Mouse (Mus musculus) midbrain, postnatal 0 days (tissue): ENCODE results near the gene Olfr1411. TPM values are rescaled to one million over a fixed set of nuclear protein-coding genes. Genes with fewer than 3 reads are reported as not detected.

Experiments
- ATAC-seq: fragments of 200-750 bp; cut with Nextera tagmentation; 2 replicates; pipeline ENCODE4 v1.8.0; 2017; ENCODE audit warnings: moderate number of reproducible peaks, mild to moderate bottlenecking, moderate TSS enrichment, moderate library complexity; ENCODE audit not compliant: low FRiP score
- DNase-seq: peaks from one replicate; pipeline ENCODE4 v3.0.0-alpha.2; 2015; ENCODE audit warnings: low spot score
- H3K27ac ChIP-seq: fragments of 300-500 bp; sonication (generic); 2 replicates; pipeline ENCODE4 v1.5.1; 2014; ENCODE audit warnings: low read depth, mild to moderate bottlenecking, low read length, mixed read lengths
- H3K27me3 ChIP-seq: fragments of 300-500 bp; sonication (generic); 2 replicates; pipeline ENCODE4 v1.6.1; 2014; ENCODE audit warnings: low read length, control low read depth, mixed read lengths; ENCODE audit not compliant: insufficient read depth
- H3K36me3 ChIP-seq: fragments of 300-500 bp; sonication (generic); 2 replicates; pipeline ENCODE4 v1.6.1; 2014; ENCODE audit warnings: low read length, control low read depth, mixed read lengths; ENCODE audit not compliant: insufficient read depth
- H3K4me1 ChIP-seq: fragments of 300-500 bp; sonication (generic); 2 replicates; pipeline ENCODE4 v1.6.1; 2014; ENCODE audit warnings: mild to moderate bottlenecking, control low read depth, antibody characterized with exemption, low read length, mixed read lengths; ENCODE audit not compliant: insufficient read depth
- H3K4me2 ChIP-seq: fragments of 300-500 bp; sonication (generic); 2 replicates; pipeline ENCODE4 v1.6.1; 2014; ENCODE audit warnings: low read depth, mild to moderate bottlenecking, low read length, mixed read lengths; ENCODE audit not compliant: poor library complexity, severe bottlenecking
- H3K4me3 ChIP-seq: fragments of 300-500 bp; sonication (generic); 2 replicates; pipeline ENCODE4 v1.5.1; 2014; ENCODE audit warnings: low read depth, mild to moderate bottlenecking, low read length, moderate library complexity
- H3K9ac ChIP-seq: fragments of 300-500 bp; sonication (generic); replicated peaks from 2 replicates; pipeline ENCODE4 v1.6.1; 2014; ENCODE audit warnings: mild to moderate bottlenecking, low read length, moderate library complexity, mixed read lengths; ENCODE audit not compliant: poor library complexity, severe bottlenecking
- H3K9me3 ChIP-seq: fragments of 300-500 bp; sonication (generic); 2 replicates; pipeline ENCODE4 v1.6.1; 2016; ENCODE audit warnings: low read length, control low read depth
- CTCF ChIP-seq: IDR thresholded peaks from 2 replicates; pipeline ENCODE4 v1.5.1; 2016; ENCODE audit warnings: antibody characterized with exemption, mild to moderate bottlenecking
- WGBS: fragments of 180-500 bp; shearing (Covaris S2); extraction: QIAGEN DNeasy Blood & Tissue Kit; methylation state at CpG from one replicate; pipeline ENCODE4 v1.1.7; 2014; 5-methylcytosine and 5-hydroxymethylcytosine counted together
- polyA plus RNA-seq: library from polyadenylated mRNA; unstranded; fragments of >200 nt; fragmentation: Nextera tagmentation; extraction: Ambion mirVana; gene quantifications from 2 replicates; pipeline ENCODE4 v1.2.1, GENCODE M21; 2015
- total RNA-seq: library from RNA; depleted of rRNA; stranded (reverse); fragments of >200 nt; gene quantifications from 2 replicates; pipeline ENCODE4 v1.2.3, GENCODE M21; 2014; rRNA removed

Olfr1411 gene
- not detected in 2 replicates for total RNA-seq
- polyA plus RNA-seq: not detected in 2 replicates

DNA sequence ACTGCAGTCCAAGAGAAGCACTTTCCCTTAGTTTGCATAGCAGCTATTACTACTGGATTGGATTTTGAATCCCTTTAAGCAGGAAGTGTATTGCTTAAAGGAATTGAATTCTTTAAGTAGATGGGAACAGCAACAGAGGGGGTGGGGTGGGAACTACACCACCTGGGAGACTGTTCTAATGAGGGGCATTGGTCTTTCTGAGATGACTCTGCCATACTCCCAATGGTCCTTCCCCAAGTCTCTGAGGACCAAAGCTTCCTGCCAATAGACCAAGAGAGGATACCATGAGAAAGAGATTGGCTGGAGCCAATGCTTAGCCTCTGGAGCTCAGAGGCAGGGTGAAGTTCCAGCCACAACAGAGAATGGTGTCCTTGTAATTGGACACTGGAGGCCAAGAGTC is at the start of gene Olfr1411:
Olfr1411 (plus strand) TSS at position 301 of the 400 bp plus-strand sequence.
- Histone ChIP-seq H3K4me3 (no peak within 1 kb of the TSS), H3K4me1 (no peaks in the 10 kb centered on the region), H3K9me3 (no peaks in the 10 kb centered on the region), H3K27ac (no peak within 1 kb of the TSS), H3K36me3 (no peaks in the 10 kb centered on the region), H3K9ac (no peak within 1 kb of the TSS), H3K4me2 (no peak within 1 kb of the TSS), H3K27me3 (no peaks in the 10 kb centered on the region)
- ATAC-seq (no peak), DNase-seq (no peak)
- no peak for TF ChIP-seq CTCF

DNA sequence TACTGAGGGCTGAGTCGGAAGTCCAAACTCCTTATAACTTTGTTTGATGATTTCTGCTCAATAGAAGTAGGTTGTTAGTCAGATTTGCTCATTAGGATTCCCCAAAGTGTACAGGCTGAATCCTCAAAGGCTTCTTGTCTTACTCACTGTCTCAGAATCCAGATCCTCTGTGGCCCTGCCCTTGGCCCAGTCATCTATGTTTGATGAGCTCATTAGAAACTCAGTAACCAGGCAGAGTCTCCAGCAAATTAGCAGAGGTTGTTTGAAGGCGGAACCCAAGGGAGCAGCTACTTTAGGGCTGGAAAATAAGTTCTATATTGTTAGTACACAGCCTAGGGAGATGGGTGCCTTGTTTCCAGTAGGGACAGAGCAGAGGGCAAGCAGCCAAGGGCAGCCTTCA is 48.3 kb upstream of the Olfr1411 start:
- no peak for TF ChIP-seq CTCF
- H3K4me2 ChIP-seq: no peak overlapping the region
- no peak overlapping the region for H3K27ac ChIP-seq
- H3K4me1 ChIP-seq: no peaks in the 10 kb centered on the region
- H3K9me3 ChIP-seq: no peaks in the 10 kb centered on the region
- DNase-seq (no peak), ATAC-seq (no peak)
- H3K27me3 ChIP-seq: no peaks in the 10 kb centered on the region
- no peaks in the 10 kb centered on the region for H3K36me3 ChIP-seq
- WGBS: 76% methylated on average over 2 of the region's 2 CpGs
- H3K4me3 ChIP-seq: no peak overlapping the region
- H3K9ac ChIP-seq: no peak overlapping the region

DNA sequence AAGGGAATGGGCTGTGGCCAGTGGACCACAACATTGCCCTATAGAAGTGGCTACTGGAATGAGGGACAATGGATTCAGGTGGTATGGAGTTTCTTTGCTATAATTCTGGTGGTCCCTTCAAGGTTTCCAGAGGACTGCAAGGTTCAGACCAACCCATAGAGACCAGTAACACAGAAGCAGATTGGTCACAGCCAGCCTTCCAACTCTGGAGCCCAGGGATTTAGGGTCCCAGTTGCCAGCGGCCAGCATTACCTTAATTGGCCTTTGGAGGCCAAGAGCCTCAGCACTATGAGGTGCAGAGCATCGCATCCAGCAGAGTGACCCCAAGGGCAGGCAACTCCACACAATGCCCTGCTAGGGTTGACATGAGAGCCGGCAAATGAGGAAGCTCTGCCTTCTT is 23.2 kb upstream of the Olfr1411 start, which contains the start of gene Olfr1413:
Olfr1413 (plus strand) TSS at position 301 of the 400 bp plus-strand sequence.
- H3K4me1 ChIP-seq: no peaks in the 10 kb centered on the region
- ATAC-seq (no peak), DNase-seq (no peak)
- WGBS: 92% methylated on average over 3 of the region's 3 CpGs
- H3K4me2 ChIP-seq: no peak within 1 kb of the TSS
- H3K4me3 ChIP-seq: no peak within 1 kb of the TSS
- H3K9me3 ChIP-seq: no peaks in the 10 kb centered on the region
- no peak within 1 kb of the TSS for H3K9ac ChIP-seq
- TF ChIP-seq CTCF: no peak
- no peaks in the 10 kb centered on the region for H3K27me3 ChIP-seq
- no peaks in the 10 kb centered on the region for H3K36me3 ChIP-seq
- H3K27ac ChIP-seq: no peak within 1 kb of the TSS

DNA sequence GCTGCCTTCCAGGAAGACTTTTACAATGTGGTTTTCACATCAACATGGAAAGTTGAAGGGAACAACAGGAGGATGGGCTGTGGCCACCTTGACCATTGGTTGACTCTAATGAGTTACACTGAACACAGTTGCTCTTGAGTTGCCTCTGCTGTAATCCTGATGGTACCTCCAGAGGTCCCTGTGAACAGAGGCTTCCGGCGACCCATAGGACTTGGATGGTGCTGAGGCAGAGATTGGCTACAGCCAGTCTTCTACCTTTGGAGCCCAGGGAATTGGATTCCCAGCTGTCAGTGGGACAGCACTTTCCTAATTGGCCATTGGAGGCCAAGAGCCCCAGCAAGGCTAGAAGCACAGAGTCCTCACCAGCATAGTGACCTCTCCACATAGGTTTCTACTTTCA is 8.7 kb upstream of the Olfr1411 start, which contains the start of gene Olfr1412:
Olfr1412 (plus strand) TSS at position 301 of the 400 bp plus-strand sequence.
- Histone ChIP-seq H3K27me3 (no peaks in the 10 kb centered on the region), H3K9me3 (peaks cover 8% of the 10 kb centered on the region; the same call in 1 of the 2 replicates), H3K36me3 (no peaks in the 10 kb centered on the region), H3K4me2 (no peak within 1 kb of the TSS), H3K4me3 (no peak within 1 kb of the TSS), H3K4me1 (no peaks in the 10 kb centered on the region), H3K9ac (no peak within 1 kb of the TSS), H3K27ac (no peak within 1 kb of the TSS)
- 84% methylated on average over 2 of the region's 2 CpGs for WGBS
- no peak for TF ChIP-seq CTCF
- DNase-seq (no peak), ATAC-seq (no peak)

DNA sequence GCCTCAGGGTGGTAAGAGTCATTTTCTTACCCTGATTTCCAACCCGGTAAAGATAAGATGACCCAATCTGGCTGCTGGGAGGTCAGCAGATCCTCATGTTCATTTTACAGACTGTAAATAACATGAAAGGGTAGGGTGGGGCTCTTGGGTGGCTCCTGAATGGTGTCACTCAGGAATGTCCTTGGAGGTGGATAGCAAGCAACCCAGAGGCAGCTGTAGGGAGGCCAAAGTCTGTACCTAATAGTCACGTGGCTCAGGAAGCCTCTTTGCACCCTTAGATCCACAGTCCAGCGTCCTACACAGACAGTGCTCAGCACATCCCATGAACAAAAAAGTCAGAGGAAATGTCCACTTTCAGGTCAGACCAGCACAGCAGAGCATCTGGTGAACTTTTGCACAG is 1.8 kb downstream of the Olfr1411 start:
- no peak for TF ChIP-seq CTCF
- H3K4me3 ChIP-seq: no peak overlapping the region
- H3K27me3 ChIP-seq: no peaks in the 10 kb centered on the region
- H3K4me1 ChIP-seq: no peaks in the 10 kb centered on the region
- no peak overlapping the region for H3K27ac ChIP-seq
- H3K9me3 ChIP-seq: no peaks in the 10 kb centered on the region
- ATAC-seq (no peak), DNase-seq (no peak)
- H3K4me2 ChIP-seq: no peak overlapping the region
- WGBS: 87% methylated on average over 3 of the region's 3 CpGs
- H3K9ac ChIP-seq: no peak overlapping the region
- H3K36me3 ChIP-seq: no peaks in the 10 kb centered on the region

DNA sequence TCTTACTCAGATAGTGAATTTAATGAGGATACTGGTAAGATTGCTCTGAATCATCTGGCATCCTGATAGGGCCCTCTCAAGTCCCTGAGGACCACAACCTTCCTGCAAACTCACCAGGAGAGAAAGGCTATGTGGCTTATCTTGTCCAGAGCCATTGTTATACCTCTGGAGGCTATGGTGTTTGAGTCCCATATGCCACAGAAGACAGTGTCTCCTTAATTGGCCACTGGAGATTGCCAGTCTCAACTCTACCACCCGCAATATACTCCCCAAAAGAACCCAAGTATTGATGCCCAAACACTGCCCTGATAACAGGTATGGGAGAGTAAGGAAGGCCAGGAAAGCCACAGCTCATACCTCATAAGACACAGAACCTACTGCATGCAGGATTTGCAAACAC is 11.3 kb downstream of the Olfr1411 start, which contains the start of gene Olfr1410:
Olfr1410 (plus strand) TSS at position 301 of the 400 bp plus-strand sequence.
- Histone ChIP-seq H3K27ac (no peak within 1 kb of the TSS), H3K9me3 (no peaks in the 10 kb centered on the region), H3K27me3 (no peaks in the 10 kb centered on the region), H3K4me3 (no peak within 1 kb of the TSS), H3K9ac (no peak within 1 kb of the TSS), H3K4me1 (no peaks in the 10 kb centered on the region), H3K4me2 (no peak within 1 kb of the TSS), H3K36me3 (no peaks in the 10 kb centered on the region)
- DNase-seq: no peak
- WGBS: 95% methylated on average over 1 of the region's 1 CpGs
- ATAC-seq: no peak
- TF ChIP-seq CTCF: no peak
